ENCODE assay signal across 8 mouse cellular contexts in the genomic region with DNA sequence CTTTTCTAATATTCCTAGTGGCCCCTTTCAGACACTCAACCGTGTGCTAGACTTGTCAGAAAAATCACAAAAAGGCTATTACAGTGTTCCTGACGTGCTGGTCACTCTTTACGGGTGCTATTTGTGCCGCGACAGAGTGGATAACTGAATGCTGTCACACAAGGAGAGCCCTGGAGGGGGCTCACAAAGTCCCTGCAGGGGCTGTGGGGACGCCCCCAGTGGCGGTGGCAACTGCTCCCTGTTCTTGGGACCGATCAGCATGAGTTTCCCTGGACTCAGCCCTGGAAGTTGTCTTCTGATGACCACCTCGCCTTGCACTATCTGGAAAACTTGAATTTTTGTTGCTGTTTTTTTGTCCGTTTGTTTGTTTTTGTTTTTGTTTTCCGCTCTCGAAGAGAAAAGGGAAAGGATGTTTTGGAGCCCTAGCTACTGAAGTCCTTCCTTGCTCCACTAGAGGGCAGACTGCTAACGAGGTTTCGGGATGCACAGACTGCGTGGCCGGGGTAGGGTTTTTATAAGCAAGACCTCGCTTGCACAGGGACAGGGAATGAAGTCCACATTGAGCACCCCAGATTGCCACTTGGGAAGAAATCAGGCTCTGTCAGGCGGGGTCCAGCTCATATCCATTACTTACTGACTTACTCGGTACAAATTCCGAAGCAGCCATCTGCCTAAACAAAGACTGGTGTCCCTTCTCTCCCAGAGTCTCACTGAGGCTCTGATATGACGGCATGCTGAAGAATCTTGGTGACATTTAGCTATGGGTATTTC.
A peak's percentile ranks its signal among the peaks of the same experiment; 100 is the strongest.
DNase-seq lines count a peak whose midpoint lies in the region; ATAC-seq lines count a peak whose summit lies in the region.

No protein-coding gene starts in this region.

- H3K4me3 ChIP-seq in limb, embryonic 11.5 days (ENCODE audit: low read depth, low read length) = peak overlapping the region; percentile 27
- peak overlapping the region; percentile 27 for H3K4me3 ChIP-seq in midbrain, embryonic 13.5 days (replicated peaks)

- ATAC-seq in granulocyte monocyte progenitor cell, adult 5-6 weeks (replicated peaks; ENCODE audit: poor library complexity, severe bottlenecking) = peak; percentile 48; the same call in 1 of the 2 replicates
- no peak for ATAC-seq in limb, embryonic 11.5 days (ENCODE audit: insufficient number of reproducible peaks, low FRiP score, low TSS enrichment, low read depth)
- ATAC-seq in midbrain, embryonic 13.5 days = peak; percentile 79

- H3K9ac ChIP-seq in limb, embryonic 11.5 days (ENCODE audit: low read length) = peak overlapping the region; percentile 61
- peak overlapping the region; percentile 61 for H3K9ac ChIP-seq in midbrain, embryonic 13.5 days (replicated peaks)

- 7% methylated on average over 21 of the region's 21 CpGs for WGBS in limb, embryonic 11.5 days
- WGBS in midbrain, embryonic 13.5 days = 4% methylated on average over 21 of the region's 21 CpGs

- H3K27me3 ChIP-seq in limb, embryonic 11.5 days (ENCODE audit: control insufficient read depth, insufficient read depth, low read length) = no peaks in the 10 kb centered on the region
- H3K27me3 ChIP-seq in midbrain, embryonic 13.5 days = 0 out of 2 replicates have a peak, but pooled peaks cover 6% of the 10 kb centered on the region
- no peaks in the 10 kb centered on the region for H3K27me3 ChIP-seq in splenic B cell, adult 2 months (ENCODE audit: control insufficient read depth, insufficient read depth, low read length, poor library complexity, severe bottlenecking)

- H3K4me1 ChIP-seq in limb, embryonic 11.5 days (ENCODE audit: control insufficient read depth, insufficient read depth, low read length) = peaks cover 11% of the 10 kb centered on the region
- H3K4me1 ChIP-seq in midbrain, embryonic 13.5 days (replicated peaks) = peaks cover 16% of the 10 kb centered on the region

- peak; percentile 73 for DNase-seq in urinary bladder, postnatal 14 days (ENCODE audit: low spot score)
- no peak for DNase-seq in urinary bladder, postnatal 10 days (ENCODE audit: low spot score)
- DNase-seq in embryo, embryonic 10.5 days (ENCODE audit: low spot score) = peak; percentile 92
- DNase-seq in kidney, adult 11 months = peak; percentile 33
- peak; percentile 86 for DNase-seq in limb, embryonic 11.5 days (ENCODE audit: low spot score)
- DNase-seq in splenic B cell, adult 2 months (ENCODE audit: low read depth, low spot score) = peak; percentile 69

- H3K27ac ChIP-seq in limb, embryonic 11.5 days (replicated peaks; ENCODE audit: low read depth, low read length) = no peak overlapping the region
- H3K27ac ChIP-seq in midbrain, embryonic 13.5 days = peak overlapping the region; percentile 33; the same call in 1 of the 2 replicates

- no peaks in the 10 kb centered on the region for H3K9me3 ChIP-seq in limb, embryonic 11.5 days (ENCODE audit: control insufficient read depth, low read length)
- H3K9me3 ChIP-seq in midbrain, embryonic 13.5 days = no peaks in the 10 kb centered on the region

- no peaks in the 10 kb centered on the region for H3K36me3 ChIP-seq in limb, embryonic 11.5 days (ENCODE audit: control insufficient read depth, insufficient read depth, low read length)
- H3K36me3 ChIP-seq in midbrain, embryonic 13.5 days = no peaks in the 10 kb centered on the region
- no peaks in the 10 kb centered on the region for H3K36me3 ChIP-seq in splenic B cell, adult 2 months (ENCODE audit: control insufficient read depth, insufficient read depth, low read length, poor library complexity, severe bottlenecking)

- H3K4me2 ChIP-seq in limb, embryonic 11.5 days (ENCODE audit: low read depth, severe bottlenecking) = peak overlapping the region; percentile 51
- peak overlapping the region; percentile 51 for H3K4me2 ChIP-seq in midbrain, embryonic 13.5 days (replicated peaks)
